Mouse (Mus musculus) erythroblast, embryonic 14.5 days (primary cell): ENCODE measurements around the gene Hsd17b12. TPM values are rescaled to one million over a fixed set of nuclear protein-coding genes. Genes with fewer than 3 reads are reported as not detected.

ENCODE experiments used
- H3K27me3 ChIP-seq: 2 replicates; pipeline ENCODE4 v1.6.1; 2012; ENCODE audit warnings: inconsistent platforms; ENCODE audit not compliant: control insufficient read depth
- H3K36me3 ChIP-seq: 2 replicates; pipeline ENCODE4 v1.6.1; 2012; ENCODE audit warnings: mild to moderate bottlenecking, inconsistent platforms; ENCODE audit not compliant: control insufficient read depth
- H3K4me1 ChIP-seq: 2 replicates; pipeline ENCODE4 v1.6.1; 2012; ENCODE audit warnings: inconsistent platforms; ENCODE audit not compliant: control insufficient read depth
- H3K4me3 ChIP-seq: replicated peaks from 2 replicates; pipeline ENCODE3; 2012; ENCODE audit warnings: moderate library complexity, mild to moderate bottlenecking, inconsistent platforms
- H3K9me3 ChIP-seq: 2 replicates; pipeline ENCODE4 v1.6.1; 2012; ENCODE audit warnings: low read length, inconsistent platforms, mixed read lengths; ENCODE audit not compliant: control insufficient read depth
- GATA1 ChIP-seq: IDR thresholded peaks from 2 replicates; pipeline ENCODE4 v1.6.1; 2012; ENCODE audit warnings: low read length, inconsistent platforms, mixed read lengths
- TAL1 ChIP-seq: IDR thresholded peaks from 3 replicates; pipeline ENCODE4 v1.6.1; 2012; ENCODE audit warnings: low read length, inconsistent platforms, mixed read lengths
- polyA plus RNA-seq: library from polyadenylated mRNA; stranded (reverse); fragments of >175 nt; gene quantifications from 2 replicates; pipeline ENCODE4 v1.2.3, GENCODE M21; 2012

Hsd17b12 gene
- polyA plus RNA-seq, 1 experiment: 0.37 TPM

DNA sequence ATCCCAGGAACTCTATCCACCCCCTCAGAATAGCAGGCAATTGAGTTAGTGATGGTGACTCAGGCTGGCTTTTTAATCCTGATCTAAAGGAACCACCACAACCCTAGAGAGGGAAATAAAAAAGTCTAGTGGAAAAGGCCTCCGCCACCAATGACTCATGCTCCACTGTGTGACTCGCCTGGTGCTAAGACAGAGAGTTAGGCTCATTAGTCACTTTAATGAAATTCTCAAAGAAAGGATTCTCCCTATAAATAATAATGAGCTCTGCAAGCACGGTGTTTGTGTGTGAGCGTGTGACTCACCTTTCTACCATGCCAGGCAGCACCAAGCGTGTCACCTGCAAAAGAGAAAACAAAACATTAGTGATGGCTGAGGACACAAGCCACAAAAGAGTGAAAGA, 105.8 kb downstream of the Hsd17b12 start:
- no peaks in the 10 kb centered on the region for H3K9me3 ChIP-seq
- TF ChIP-seq GATA1 (no peak), TAL1 (no peak)

DNA sequence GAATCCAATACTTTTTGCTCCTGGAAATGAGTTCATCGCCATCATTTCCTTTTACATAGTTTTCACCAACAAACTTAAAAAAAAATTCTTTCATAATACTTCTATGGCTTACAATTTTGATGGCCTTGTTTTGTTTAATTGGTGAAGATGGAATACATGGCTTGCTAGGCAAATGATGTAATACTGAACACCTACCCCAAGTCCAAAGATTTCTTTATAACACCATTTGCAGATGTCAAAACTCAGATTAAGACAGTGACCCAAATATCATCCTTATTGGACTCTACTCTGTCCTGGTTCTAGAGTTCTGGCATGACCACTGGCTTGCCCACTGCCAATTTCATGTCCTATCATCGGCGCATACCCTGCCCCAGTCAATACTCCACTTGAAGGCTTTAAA, 106.9 kb downstream of the Hsd17b12 start:
- H3K4me3 ChIP-seq: no peak overlapping the region
- TF ChIP-seq GATA1: no peak
- no peaks in the 10 kb centered on the region for H3K4me1 ChIP-seq
- no peaks in the 10 kb centered on the region for H3K27me3 ChIP-seq
- H3K9me3 ChIP-seq: no peaks in the 10 kb centered on the region
- H3K36me3 ChIP-seq: no peaks in the 10 kb centered on the region; the same call in 1 of the 2 replicates

More for the DNA sequence above, 105.8 kb downstream of the Hsd17b12 start:
- H3K36me3 ChIP-seq: no peaks in the 10 kb centered on the region; the same call in 1 of the 2 replicates
- H3K4me3 ChIP-seq: no peak overlapping the region
- H3K27me3 ChIP-seq: no peaks in the 10 kb centered on the region
- H3K4me1 ChIP-seq: no peaks in the 10 kb centered on the region

DNA sequence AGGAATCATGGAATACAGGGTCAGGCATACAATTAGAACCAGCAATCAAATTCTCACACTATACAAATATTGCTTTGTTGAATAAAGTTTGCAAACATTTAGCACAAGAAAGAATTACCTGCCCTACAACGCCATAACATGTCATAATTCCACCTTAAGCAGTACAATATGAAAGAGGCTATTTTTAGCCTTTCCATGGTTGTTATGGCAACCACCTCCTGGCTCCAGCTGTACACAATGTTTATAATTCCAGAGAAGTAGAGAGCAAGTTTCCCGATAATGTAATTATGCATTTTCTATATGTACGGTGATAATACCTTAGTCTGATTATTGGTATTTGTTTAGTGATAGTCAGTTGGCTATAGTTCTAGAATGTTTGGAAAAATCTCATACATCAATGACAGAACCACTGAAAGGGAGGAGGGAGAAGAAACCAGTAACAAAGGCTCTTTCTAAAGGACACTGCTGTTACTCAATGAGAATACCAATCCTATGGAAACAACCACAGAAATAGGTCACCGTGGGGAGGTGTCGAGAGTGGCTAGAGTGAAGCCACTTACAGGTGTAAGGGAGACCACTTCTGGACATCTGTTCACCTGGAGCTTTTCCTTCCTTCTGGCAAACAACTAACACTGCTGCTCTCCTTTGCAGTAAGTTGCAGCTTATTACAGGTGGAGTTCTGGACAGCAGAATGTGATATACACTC, 108.1 kb downstream of the Hsd17b12 start:
- Histone ChIP-seq H3K9me3 (no peaks in the 10 kb centered on the region), H3K27me3 (no peaks in the 10 kb centered on the region), H3K36me3 (no peaks in the 10 kb centered on the region; the same call in 1 of the 2 replicates), H3K4me1 (no peaks in the 10 kb centered on the region), H3K4me3 (no peak overlapping the region)
- TF ChIP-seq GATA1 (no peak), TAL1 (no peak)

DNA sequence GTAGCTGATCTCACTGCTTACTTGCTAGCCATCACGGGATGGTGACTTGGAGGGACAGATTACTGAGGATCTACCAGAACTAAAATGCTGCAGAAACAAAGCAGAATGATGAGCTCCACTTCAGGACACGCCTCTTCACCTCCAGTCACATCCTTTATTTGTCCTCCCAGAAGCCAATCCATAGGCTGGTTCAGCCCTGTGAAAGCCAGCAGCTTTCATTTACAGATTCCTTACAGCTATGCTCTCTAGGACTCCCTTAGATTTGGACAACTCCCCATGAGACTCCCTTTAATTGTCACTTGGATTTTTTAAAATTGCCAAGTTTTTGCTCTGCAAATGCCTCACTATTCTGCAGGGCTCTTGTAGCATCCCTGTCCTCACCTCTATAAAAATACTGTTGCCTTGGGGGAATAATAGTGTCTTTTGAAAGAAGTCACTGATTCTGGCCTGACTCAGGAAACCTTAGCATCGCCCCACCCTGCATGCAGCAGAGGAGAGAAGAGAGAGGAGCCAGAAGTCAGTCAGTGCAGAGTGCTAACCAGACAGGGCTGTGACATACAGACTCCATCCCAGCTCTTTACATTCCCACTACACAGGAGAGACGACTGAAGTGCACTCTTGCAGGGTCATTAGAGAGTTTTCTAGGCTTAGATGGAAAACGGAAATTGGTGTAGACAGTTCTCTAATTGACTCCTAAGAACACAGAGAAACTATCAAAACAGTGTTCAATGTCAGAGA, 108.9 kb downstream of the Hsd17b12 start:
- H3K27me3 ChIP-seq: no peaks in the 10 kb centered on the region
- H3K4me3 ChIP-seq: no peak overlapping the region
- H3K4me1 ChIP-seq: no peaks in the 10 kb centered on the region
- TF ChIP-seq GATA1 (no peak), TAL1 (no peak)
- no peaks in the 10 kb centered on the region for H3K9me3 ChIP-seq
- H3K36me3 ChIP-seq: no peaks in the 10 kb centered on the region; the same call in 1 of the 2 replicates

DNA sequence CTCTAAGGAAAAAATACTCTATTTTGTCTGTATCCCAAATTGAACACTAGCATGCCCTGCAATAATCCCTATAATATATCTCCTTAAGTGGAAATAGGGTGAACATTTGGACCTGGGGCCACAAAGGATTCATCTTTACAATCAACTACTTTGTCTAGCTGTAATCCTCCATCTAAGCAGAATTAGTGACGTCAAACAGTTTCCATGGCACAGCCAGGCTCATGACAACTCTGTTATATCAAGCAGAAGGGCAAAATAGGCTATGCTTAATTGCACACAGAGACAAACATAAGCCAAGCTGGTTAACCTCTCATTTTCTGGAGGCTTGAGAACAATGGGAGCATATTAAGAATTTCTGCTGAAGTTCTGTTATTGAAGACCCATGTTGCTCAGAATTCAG, 109.5 kb downstream of the Hsd17b12 start:
- Histone ChIP-seq H3K27me3 (no peaks in the 10 kb centered on the region), H3K9me3 (no peaks in the 10 kb centered on the region), H3K4me1 (no peaks in the 10 kb centered on the region), H3K4me3 (no peak overlapping the region), H3K36me3 (no peaks in the 10 kb centered on the region; the same call in 1 of the 2 replicates)
- TF ChIP-seq GATA1 (no peak), TAL1 (no peak)

DNA sequence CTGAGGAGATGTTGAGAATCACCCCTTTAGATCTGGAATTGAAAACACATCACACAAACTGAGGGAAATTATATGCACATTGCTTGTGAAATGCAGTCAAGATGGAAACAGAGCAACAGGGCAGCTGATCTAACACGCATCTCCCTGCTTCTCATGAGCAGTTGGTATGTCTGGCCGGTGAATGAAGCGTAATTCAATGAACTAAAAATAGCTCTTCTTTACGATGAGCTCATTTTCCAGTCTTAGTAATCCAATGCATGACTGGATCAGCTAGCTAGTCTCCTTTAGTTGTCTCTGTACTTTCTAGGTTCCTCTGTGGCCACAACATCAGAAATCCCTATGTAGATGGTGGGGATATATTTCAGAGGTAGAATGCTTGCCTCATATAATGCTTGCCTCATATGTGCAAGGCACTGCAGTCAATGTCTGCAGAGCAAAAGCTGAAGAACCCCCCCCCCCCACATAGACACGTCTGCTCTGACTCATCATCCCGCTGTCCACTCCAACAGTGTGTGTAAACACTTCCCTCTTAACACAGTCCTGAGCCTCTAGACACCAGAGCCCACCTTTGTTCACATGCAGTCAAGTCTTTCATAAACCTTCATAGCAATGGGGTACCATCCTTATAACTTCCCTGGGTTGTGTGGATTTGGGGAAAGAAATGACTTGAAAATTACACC, 112.2 kb downstream of the Hsd17b12 start:
- Histone ChIP-seq H3K4me1 (no peaks in the 10 kb centered on the region), H3K4me3 (no peak overlapping the region), H3K36me3 (no peaks in the 10 kb centered on the region; the same call in 1 of the 2 replicates), H3K9me3 (no peaks in the 10 kb centered on the region), H3K27me3 (no peaks in the 10 kb centered on the region)
- TF ChIP-seq GATA1 (no peak), TAL1 (no peak)

DNA sequence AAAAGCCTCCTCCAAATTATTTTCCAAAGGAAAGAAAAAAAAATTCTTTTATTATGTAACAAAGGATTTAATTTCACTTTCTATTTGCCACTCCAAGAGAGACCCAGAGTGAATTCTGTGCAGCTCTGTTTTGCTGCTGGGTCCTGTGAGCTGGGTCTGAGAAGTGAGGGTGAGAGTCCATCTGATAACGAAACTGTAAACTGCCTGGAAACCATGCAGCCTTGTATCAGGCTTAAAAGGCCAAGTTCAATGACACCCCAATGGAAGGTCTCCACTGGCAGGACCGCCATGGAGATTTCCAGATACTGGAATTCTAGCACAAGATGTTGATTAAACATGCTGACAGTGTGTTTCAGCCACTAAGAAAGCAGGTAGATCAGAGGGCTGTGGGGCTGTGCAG, 113.6 kb downstream of the Hsd17b12 start:
- Histone ChIP-seq H3K4me1 (no peaks in the 10 kb centered on the region), H3K4me3 (no peak overlapping the region), H3K27me3 (no peaks in the 10 kb centered on the region), H3K9me3 (no peaks in the 10 kb centered on the region), H3K36me3 (no peaks in the 10 kb centered on the region; the same call in 1 of the 2 replicates)
- TF ChIP-seq TAL1 (no peak), GATA1 (no peak)

DNA sequence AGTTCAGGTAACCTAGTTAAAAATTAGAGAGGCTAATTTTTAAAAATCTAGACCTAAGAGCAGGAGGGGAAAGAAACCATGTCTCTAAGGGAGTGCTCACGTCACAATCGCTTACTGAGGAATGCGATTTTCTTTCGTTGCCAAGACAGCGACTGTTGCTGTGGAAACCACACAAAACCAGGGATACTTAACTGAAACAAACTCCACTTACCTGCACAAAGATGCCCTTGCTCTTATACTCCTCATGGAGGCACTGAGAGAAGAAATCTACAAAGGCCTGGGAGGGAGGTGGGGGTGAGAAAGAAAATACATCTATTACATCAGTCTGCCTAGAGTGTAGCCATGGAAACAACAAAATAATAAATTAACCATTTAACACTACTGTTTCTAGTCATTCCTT, 114.1 kb downstream of the Hsd17b12 start:
- Histone ChIP-seq H3K4me3 (no peak overlapping the region), H3K36me3 (no peaks in the 10 kb centered on the region; the same call in 1 of the 2 replicates), H3K27me3 (no peaks in the 10 kb centered on the region), H3K9me3 (no peaks in the 10 kb centered on the region), H3K4me1 (no peaks in the 10 kb centered on the region)
- TF ChIP-seq GATA1: no peak
- no peak for TF ChIP-seq TAL1

DNA sequence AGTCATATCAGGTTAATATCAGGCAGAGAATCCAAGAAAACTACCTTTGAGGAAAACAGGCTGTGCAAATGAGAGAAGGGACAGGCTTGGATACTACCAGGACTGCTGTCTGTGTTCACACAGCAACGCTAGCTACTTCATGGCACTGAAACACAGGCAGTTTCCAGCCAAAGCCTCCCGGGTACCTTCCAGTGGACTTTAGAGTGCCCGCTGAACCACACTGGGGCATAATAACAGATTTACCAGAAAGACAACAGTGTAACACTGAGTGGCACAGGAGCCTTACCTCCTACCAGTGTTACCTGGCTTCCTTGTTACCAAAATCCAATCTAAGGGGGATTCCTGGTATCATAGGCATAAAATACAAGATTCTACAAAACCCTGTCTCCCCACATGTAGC, 115.3 kb downstream of the Hsd17b12 start:
- Histone ChIP-seq H3K4me1 (no peaks in the 10 kb centered on the region), H3K4me3 (no peak overlapping the region), H3K27me3 (no peaks in the 10 kb centered on the region), H3K9me3 (no peaks in the 10 kb centered on the region), H3K36me3 (no peaks in the 10 kb centered on the region; the same call in 1 of the 2 replicates)
- TF ChIP-seq TAL1: no peak
- TF ChIP-seq GATA1: no peak
